Mouse (Mus musculus) gastrocnemius, adult 2 months (tissue): ENCODE measurements at regions not wholly inside any gene's neighbourhood (a gene's known extent, or its start where the extent isn't known, plus 50 kb on each side); places are given as distances from the start of the nearest gene placed in this dataset.
"Not testable (repeated sequence)": the region's sequence is repeated elsewhere in the genome, so short reads cannot be mapped to it uniquely, and the experiment has no call there.

Source experiments
- DNase-seq: peaks from one replicate; pipeline ENCODE4 v3.0.0; 2022
- H3K27ac ChIP-seq: fragments of 200-600 bp; 2 replicates; pipeline ENCODE4 v1.8.1; 2022; ENCODE audit warnings: mild to moderate bottlenecking
- H3K4me3 ChIP-seq: fragments of 200-600 bp; 2 replicates; pipeline ENCODE4 v1.8.1; 2022; ENCODE audit warnings: mild to moderate bottlenecking, moderate library complexity
- CTCF ChIP-seq: fragments of 200-600 bp; IDR thresholded peaks from 2 replicates; pipeline ENCODE4 v1.8.1; 2022; ENCODE audit warnings: antibody characterized with exemption, mild to moderate bottlenecking, moderate library complexity
- intact Hi-C: fragments of 180-260 bp; cut with DNase I; formaldehyde crosslinking; loops from one replicate; pipeline ENCODE4 v1.15.1; 2025

- intact Hi-C loops = no loop called here
- no peak overlapping the region for H3K4me3 ChIP-seq
- no peak for TF ChIP-seq CTCF
- no peak overlapping the region for H3K27ac ChIP-seq
- no peak for DNase-seq
Observed at GRCm38 (mm10) chr4:51671516-51671915, 455.0 kb downstream of the Cylc2 start.

GRCm38 (mm10) chr4:51674406-51674805 is 457.9 kb downstream of the Cylc2 start:
- intact Hi-C loops = no loop called here
- no peak for TF ChIP-seq CTCF
- Histone ChIP-seq H3K4me3 (no peak overlapping the region), H3K27ac (no peak overlapping the region)
- DNase-seq = no peak

GRCm38 (mm10) chr4:51679097-51679496 is 462.6 kb downstream of the Cylc2 start:
- Histone ChIP-seq H3K27ac (no peak overlapping the region), H3K4me3 (no peak overlapping the region)
- no peak for DNase-seq
- no peak for TF ChIP-seq CTCF
- intact Hi-C loops = no loop called here

GRCm38 (mm10) chr4:51683345-51683744 is 466.9 kb downstream of the Cylc2 start:
- H3K4me3 ChIP-seq, DNase-seq, intact Hi-C loops, H3K27ac ChIP-seq: not testable (repeated sequence)

GRCm38 (mm10) chr4:51686651-51687050 is 470.2 kb downstream of the Cylc2 start:
- no peak overlapping the region for H3K4me3 ChIP-seq
- no peak overlapping the region for H3K27ac ChIP-seq
- no peak for DNase-seq
- intact Hi-C loops = no loop called here
- TF ChIP-seq CTCF = no peak
